Mouse (Mus musculus): ENCODE measurements around the gene Cnp. TPM values are rescaled to one million over a fixed set of nuclear protein-coding genes. Genes with fewer than 3 reads are reported as not detected.
"Not testable (repeated sequence)": the region's sequence is repeated elsewhere in the genome, so short reads cannot be mapped to it uniquely, and the experiment has no call there.

Gene Cnp
- polyA plus RNA-seq, 1 experiment from 2014 or later: 16.9 TPM

DNA sequence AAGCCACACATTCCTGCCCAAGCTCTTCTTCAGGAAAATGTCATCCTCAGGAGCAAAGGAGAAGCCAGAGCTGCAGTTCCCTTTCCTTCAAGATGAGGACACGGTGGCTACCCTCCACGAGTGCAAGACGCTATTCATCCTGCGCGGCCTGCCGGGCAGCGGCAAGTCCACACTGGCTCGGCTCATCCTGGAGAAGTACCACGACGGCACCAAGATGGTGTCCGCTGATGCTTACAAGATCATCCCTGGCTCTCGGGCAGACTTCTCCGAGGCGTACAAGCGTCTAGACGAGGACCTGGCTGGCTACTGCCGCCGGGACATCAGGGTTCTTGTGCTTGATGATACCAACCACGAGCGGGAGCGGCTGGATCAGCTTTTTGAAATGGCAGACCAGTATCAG, 1.6 kb downstream of the Cnp start:
- Histone ChIP-seq H3K27me3 (ENCODE audit: control insufficient read depth, insufficient read depth, low read length) (peaks cover 5% of the 10 kb centered on the region), H3K9me3 (ENCODE audit: control insufficient read depth, low read length) (no peaks in the 10 kb centered on the region), H3K27ac (ENCODE audit: low read depth, low read length) (no peak overlapping the region), H3K4me3 (ENCODE audit: low read depth, low read length) (no peak overlapping the region), H3K36me3 (ENCODE audit: control insufficient read depth, insufficient read depth, low read length) (peaks cover 3% of the 10 kb centered on the region), H3K9ac (ENCODE audit: low read length) (no peak overlapping the region), H3K4me1 (ENCODE audit: control insufficient read depth, insufficient read depth, low read length) (peaks cover 11% of the 10 kb centered on the region), H3K4me2 (no peak overlapping the region)
- ATAC-seq (ENCODE audit: low FRiP score): no peak
- 69% methylated on average over 21 of the region's 21 CpGs for WGBS
- no peak for DNase-seq (ENCODE audit: low spot score, missing footprints)

DNA sequence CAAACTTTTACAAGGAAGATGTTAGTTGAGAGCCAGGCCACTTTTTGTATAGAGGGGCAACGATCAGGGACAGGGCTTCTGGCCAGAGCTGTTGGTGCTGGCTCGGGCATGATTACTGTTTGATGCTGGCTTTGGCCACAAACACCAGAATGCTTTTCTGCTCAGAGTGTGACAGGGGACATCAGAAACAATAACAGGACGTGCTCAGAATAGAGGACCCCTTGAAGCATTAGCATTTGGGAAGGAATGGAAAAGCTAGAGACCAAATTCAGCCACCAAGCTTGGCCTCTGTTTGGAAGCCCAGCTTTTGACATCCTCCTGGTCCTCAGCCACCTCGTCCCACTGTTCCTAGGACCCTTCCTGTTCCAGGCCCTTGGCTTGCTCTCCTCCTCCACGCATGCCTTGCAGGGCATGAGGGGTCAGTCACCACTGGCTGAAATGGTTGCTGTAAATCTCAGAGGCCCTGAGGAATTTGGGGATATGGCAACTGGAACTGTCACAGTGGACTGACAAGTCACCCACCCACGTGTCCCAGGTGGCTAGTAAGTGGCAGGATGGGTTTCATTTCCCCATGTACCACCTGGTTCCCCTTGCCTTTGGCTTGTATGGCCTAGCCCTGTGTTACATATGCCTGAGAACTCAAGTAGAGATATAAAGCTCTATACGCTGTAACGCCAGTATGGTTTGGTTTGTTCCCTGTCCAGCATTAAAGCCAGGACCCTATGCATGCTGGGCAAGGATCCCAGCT, 3.3 kb downstream of the Cnp start:
- Histone ChIP-seq H3K27ac (ENCODE audit: low read depth, low read length) (no peak overlapping the region), H3K36me3 (ENCODE audit: control insufficient read depth, insufficient read depth, low read length) (peaks cover 16% of the 10 kb centered on the region), H3K4me3 (ENCODE audit: low read depth, low read length) (no peak overlapping the region), H3K4me1 (ENCODE audit: control insufficient read depth, insufficient read depth, low read length) (peaks cover 11% of the 10 kb centered on the region), H3K4me2 (no peak overlapping the region), H3K27me3 (ENCODE audit: control insufficient read depth, insufficient read depth, low read length) (no peaks in the 10 kb centered on the region), H3K9ac (ENCODE audit: low read length) (no peak overlapping the region), H3K9me3 (ENCODE audit: control insufficient read depth, low read length) (no peaks in the 10 kb centered on the region)
- DNase-seq (ENCODE audit: low spot score, missing footprints): no peak
- ATAC-seq (ENCODE audit: low FRiP score): no peak
- 84% methylated on average over 8 of the region's 8 CpGs for WGBS

DNA sequence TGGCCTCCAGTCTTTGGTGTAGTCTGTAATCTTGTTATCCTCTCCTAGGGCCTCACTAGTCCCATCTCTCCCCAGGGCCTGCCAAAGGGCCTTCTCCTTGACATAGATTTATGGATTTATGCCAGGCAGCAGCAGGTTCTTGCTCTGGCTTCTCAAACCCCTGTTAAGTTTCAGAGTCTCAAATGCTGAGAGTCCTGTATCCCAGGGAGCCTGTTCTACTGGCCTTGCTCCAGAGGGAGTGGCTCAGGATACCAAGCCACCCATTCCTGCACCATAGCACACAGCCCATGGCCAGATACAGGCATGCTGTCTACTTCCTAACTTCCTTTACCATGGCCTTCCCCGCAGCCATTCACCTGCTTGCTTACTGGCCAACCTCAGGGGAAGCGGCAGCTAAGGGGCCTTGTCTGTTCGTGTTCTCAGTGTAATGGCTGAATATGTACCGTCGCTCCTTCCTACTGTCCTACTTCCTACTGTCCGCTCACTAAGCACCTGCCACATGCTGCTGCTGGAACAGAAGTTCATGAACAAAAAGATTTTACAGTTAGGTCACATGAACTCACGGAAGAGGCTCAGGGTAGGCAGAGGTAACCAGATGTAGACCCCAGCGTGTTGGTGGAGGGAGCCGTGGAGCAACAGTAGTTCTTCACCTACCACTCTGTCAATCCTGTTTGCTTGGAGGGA, 4.6 kb downstream of the Cnp start:
- Histone ChIP-seq H3K36me3 (ENCODE audit: control insufficient read depth, insufficient read depth, low read length) (peaks cover 25% of the 10 kb centered on the region), H3K27me3 (ENCODE audit: control insufficient read depth, insufficient read depth, low read length) (no peaks in the 10 kb centered on the region), H3K27ac (ENCODE audit: low read depth, low read length) (no peak overlapping the region), H3K9ac (ENCODE audit: low read length) (no peak overlapping the region), H3K4me2 (no peak overlapping the region), H3K4me1 (ENCODE audit: control insufficient read depth, insufficient read depth, low read length) (peaks cover 11% of the 10 kb centered on the region), H3K4me3 (ENCODE audit: low read depth, low read length) (no peak overlapping the region), H3K9me3 (ENCODE audit: control insufficient read depth, low read length) (no peaks in the 10 kb centered on the region)
- 95% methylated on average over 9 of the region's 9 CpGs for WGBS
- DNase-seq (ENCODE audit: low spot score, missing footprints): no peak
- no peak for ATAC-seq (ENCODE audit: low FRiP score)

DNA sequence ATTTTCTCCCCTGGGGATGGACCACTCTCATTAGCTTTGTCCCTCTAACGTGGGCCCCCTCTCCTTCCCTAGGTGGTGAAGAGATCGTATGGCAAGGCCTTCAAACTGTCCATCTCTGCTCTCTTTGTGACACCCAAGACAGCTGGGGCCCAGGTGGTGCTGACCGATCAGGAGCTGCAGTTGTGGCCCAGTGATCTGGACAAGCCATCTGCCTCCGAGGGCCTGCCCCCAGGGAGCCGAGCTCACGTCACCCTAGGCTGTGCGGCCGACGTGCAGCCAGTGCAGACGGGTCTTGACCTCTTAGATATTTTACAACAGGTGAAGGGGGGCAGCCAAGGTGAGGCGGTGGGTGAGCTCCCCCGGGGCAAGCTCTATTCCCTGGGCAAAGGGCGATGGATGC, 5.6 kb downstream of the Cnp start:
- Histone ChIP-seq H3K27ac (ENCODE audit: low read depth, low read length) (no peak overlapping the region), H3K4me3 (ENCODE audit: low read depth, low read length) (no peak overlapping the region), H3K9me3 (ENCODE audit: control insufficient read depth, low read length) (no peaks in the 10 kb centered on the region), H3K27me3 (ENCODE audit: control insufficient read depth, insufficient read depth, low read length) (no peaks in the 10 kb centered on the region), H3K4me2 (no peak overlapping the region), H3K36me3 (ENCODE audit: control insufficient read depth, insufficient read depth, low read length) (peaks cover 33% of the 10 kb centered on the region), H3K4me1 (ENCODE audit: control insufficient read depth, insufficient read depth, low read length) (peaks cover 5% of the 10 kb centered on the region), H3K9ac (ENCODE audit: low read length) (no peak overlapping the region)
- WGBS: 92% methylated on average over 13 of the region's 13 CpGs
- ATAC-seq (ENCODE audit: low FRiP score) (no peak), DNase-seq (ENCODE audit: low spot score, missing footprints) (no peak)

DNA sequence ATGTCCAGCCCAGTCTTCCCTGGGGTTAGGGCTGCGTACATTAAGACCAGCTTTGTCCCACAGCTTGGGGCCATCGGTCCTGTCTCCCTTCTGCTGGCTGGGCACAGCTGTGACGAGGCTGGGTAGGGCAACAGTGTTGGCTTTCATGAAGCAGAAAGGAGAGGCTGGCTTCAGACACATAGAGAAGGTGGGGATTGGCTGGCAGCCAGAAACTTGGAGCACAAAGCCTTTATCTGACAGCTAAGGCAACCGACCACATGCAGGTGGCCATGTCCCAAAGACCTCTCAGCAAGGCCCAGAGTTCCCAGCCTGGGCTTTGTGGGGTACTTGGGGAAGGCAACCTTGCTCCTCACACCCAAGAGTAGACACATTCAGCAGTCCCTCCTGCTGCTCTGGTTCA, 7.1 kb downstream of the Cnp start:
- H3K36me3 ChIP-seq (ENCODE audit: control insufficient read depth, insufficient read depth, low read length): peaks cover 39% of the 10 kb centered on the region
- no peaks in the 10 kb centered on the region for H3K27me3 ChIP-seq (ENCODE audit: control insufficient read depth, insufficient read depth, low read length)
- 96% methylated on average over 4 of the region's 4 CpGs for WGBS
- no peak overlapping the region for H3K9ac ChIP-seq (ENCODE audit: low read length)
- ATAC-seq (ENCODE audit: low FRiP score): no peak
- H3K4me1 ChIP-seq (ENCODE audit: control insufficient read depth, insufficient read depth, low read length): no peaks in the 10 kb centered on the region
- H3K9me3 ChIP-seq (ENCODE audit: control insufficient read depth, low read length): no peaks in the 10 kb centered on the region
- H3K4me2 ChIP-seq: no peak overlapping the region
- no peak overlapping the region for H3K27ac ChIP-seq (ENCODE audit: low read depth, low read length)
- H3K4me3 ChIP-seq (ENCODE audit: low read depth, low read length): no peak overlapping the region
- no peak for DNase-seq (ENCODE audit: low spot score, missing footprints)

DNA sequence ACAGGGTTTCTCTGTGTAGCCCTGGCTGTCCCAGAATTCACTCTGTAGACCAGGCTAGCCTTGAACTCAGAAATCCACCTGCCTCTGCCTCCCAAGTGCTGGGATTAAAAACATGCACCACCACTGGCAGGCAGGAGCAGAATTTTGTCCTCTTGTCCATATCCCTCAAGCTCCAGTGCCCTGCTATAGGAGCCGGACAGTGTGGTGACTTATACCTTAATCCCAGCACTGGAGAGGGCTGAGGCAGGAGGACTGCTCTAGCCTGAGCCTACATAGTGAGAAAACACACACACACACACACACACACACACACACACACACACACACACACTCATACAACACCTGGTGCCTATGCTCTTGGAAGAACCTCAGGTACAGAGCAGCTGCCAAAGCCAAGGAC, 7.7 kb downstream of the Cnp start:
- not testable (repeated sequence) for H3K9me3 ChIP-seq (ENCODE audit: control insufficient read depth, low read length); H3K27ac ChIP-seq (ENCODE audit: low read depth, low read length); H3K27me3 ChIP-seq (ENCODE audit: control insufficient read depth, insufficient read depth, low read length); H3K4me3 ChIP-seq (ENCODE audit: low read depth, low read length); DNase-seq (ENCODE audit: low spot score, missing footprints); ATAC-seq (ENCODE audit: low FRiP score); H3K4me2 ChIP-seq; H3K9ac ChIP-seq (ENCODE audit: low read length); H3K4me1 ChIP-seq (ENCODE audit: control insufficient read depth, insufficient read depth, low read length)
- 100% methylated on average over 1 of the region's 1 CpGs for WGBS
- H3K36me3 ChIP-seq (ENCODE audit: control insufficient read depth, insufficient read depth, low read length): peaks cover 43% of the 10 kb centered on the region

DNA sequence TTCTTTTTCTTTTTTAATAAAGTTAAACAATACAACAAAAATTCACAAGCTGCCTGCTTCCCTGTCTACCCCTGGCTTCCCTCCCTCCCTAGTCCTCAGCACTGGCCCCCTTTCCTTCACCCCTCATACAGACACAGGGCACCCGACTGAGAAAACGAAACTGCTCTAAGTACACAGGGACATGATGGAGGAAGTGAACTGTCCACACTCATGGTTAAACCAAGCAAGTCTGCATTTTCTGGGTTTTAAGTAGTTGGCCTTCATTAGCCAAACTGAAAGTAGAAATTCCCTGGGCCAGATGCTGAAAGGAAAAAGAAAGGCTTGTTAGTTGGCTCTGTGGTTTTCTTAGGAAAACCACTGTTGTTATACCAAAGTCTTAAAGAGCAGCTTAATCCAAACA, 8.1 kb downstream of the Cnp start:
- Histone ChIP-seq H3K4me1 (ENCODE audit: control insufficient read depth, insufficient read depth, low read length) (no peaks in the 10 kb centered on the region), H3K4me2 (no peak overlapping the region), H3K36me3 (ENCODE audit: control insufficient read depth, insufficient read depth, low read length) (peaks cover 46% of the 10 kb centered on the region), H3K27ac (ENCODE audit: low read depth, low read length) (no peak overlapping the region), H3K9ac (ENCODE audit: low read length) (no peak overlapping the region), H3K27me3 (ENCODE audit: control insufficient read depth, insufficient read depth, low read length) (no peaks in the 10 kb centered on the region), H3K9me3 (ENCODE audit: control insufficient read depth, low read length) (no peaks in the 10 kb centered on the region), H3K4me3 (ENCODE audit: low read depth, low read length) (no peak overlapping the region)
- ATAC-seq (ENCODE audit: low FRiP score) (no peak), DNase-seq (ENCODE audit: low spot score, missing footprints) (no peak)
- WGBS: 89% methylated on average over 2 of the region's 2 CpGs

DNA sequence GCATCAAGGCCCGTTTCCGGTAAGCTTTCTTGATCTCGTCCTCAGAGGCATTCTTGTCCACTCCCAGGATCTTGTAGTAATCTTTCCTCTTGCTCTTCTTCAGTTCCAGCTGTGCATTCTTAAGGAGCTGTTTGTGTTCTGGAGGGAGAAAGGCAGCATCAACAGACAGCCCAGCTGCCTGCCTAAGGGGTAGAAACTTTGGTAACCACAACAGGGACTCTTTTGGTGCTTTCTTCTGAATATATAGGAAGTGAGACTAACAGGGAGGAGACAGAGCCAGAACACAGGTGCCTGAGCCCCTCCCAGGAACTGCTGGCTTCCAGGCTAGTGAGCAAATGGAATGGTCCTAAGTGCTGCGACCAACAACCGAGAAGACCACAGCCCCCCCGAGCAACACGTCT, 9.9 kb downstream of the Cnp start:
- H3K36me3 ChIP-seq (ENCODE audit: control insufficient read depth, insufficient read depth, low read length): peaks cover 53% of the 10 kb centered on the region

DNA sequence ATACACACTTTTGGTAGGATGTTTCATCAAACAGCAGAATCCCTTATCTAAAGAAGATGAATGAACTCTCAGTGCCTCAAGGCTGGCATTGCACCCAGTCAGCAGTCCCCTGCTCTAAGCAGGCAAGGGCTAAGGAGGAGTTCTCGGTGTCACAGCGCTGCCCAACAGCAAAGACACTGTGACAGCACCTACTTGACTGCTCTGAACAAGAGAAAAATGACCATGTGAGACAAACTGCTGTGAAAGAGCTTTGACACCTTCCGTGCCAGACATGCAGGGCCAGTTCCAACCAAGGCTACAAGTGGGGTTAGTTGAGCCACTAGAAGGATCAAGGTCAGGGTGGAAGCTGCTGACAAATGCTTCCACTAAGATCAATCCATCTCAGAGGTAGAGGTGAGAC, 10.4 kb downstream of the Cnp start:
- Histone ChIP-seq H3K4me1 (ENCODE audit: control insufficient read depth, insufficient read depth, low read length) (no peaks in the 10 kb centered on the region), H3K27ac (ENCODE audit: low read depth, low read length) (no peak overlapping the region), H3K4me2 (no peak overlapping the region), H3K27me3 (ENCODE audit: control insufficient read depth, insufficient read depth, low read length) (no peaks in the 10 kb centered on the region), H3K4me3 (ENCODE audit: low read depth, low read length) (no peak overlapping the region), H3K9me3 (ENCODE audit: control insufficient read depth, low read length) (no peaks in the 10 kb centered on the region), H3K9ac (ENCODE audit: low read length) (no peak overlapping the region), H3K36me3 (ENCODE audit: control insufficient read depth, insufficient read depth, low read length) (peaks cover 54% of the 10 kb centered on the region)
- ATAC-seq (ENCODE audit: low FRiP score): no peak
- WGBS: 97% methylated on average over 3 of the region's 3 CpGs
- DNase-seq (ENCODE audit: low spot score, missing footprints): no peak

More for the DNA sequence above, 9.9 kb downstream of the Cnp start:
- no peaks in the 10 kb centered on the region for H3K27me3 ChIP-seq (ENCODE audit: control insufficient read depth, insufficient read depth, low read length)
- H3K9ac ChIP-seq (ENCODE audit: low read length): no peak overlapping the region
- no peak overlapping the region for H3K4me3 ChIP-seq (ENCODE audit: low read depth, low read length)
- DNase-seq (ENCODE audit: low spot score, missing footprints) (no peak), ATAC-seq (ENCODE audit: low FRiP score) (no peak)
- H3K9me3 ChIP-seq (ENCODE audit: control insufficient read depth, low read length): no peaks in the 10 kb centered on the region
- no peak overlapping the region for H3K27ac ChIP-seq (ENCODE audit: low read depth, low read length)
- no peaks in the 10 kb centered on the region for H3K4me1 ChIP-seq (ENCODE audit: control insufficient read depth, insufficient read depth, low read length)
- 93% methylated on average over 7 of the region's 7 CpGs for WGBS
- no peak overlapping the region for H3K4me2 ChIP-seq

Measured in midbrain, embryonic 11.5 days (tissue).